Mouse (Mus musculus) neural tube, embryonic 11.5 days (tissue): Measurements from ENCODE around the gene Wbp11. TPM values are rescaled to one million over a fixed set of nuclear protein-coding genes. Genes with fewer than 3 reads are reported as not detected.

Experiments used
- ATAC-seq: fragments of 200-750 bp; cut with Nextera tagmentation; 2 replicates; pipeline ENCODE4 v1.8.0; 2017; ENCODE audit warnings: moderate number of reproducible peaks, mild to moderate bottlenecking, moderate TSS enrichment, moderate library complexity; ENCODE audit not compliant: insufficient read depth, low FRiP score, low TSS enrichment
- DNase-seq: peaks from one replicate; pipeline ENCODE4 v3.0.0-alpha.2; 2015; ENCODE audit warnings: low spot score
- H3K27ac ChIP-seq: fragments of 300-500 bp; sonication (generic); 2 replicates; pipeline ENCODE4 v1.5.1; 2014; ENCODE audit warnings: low read depth, mild to moderate bottlenecking, low read length
- H3K27me3 ChIP-seq: fragments of 300-500 bp; sonication (generic); 2 replicates; pipeline ENCODE4 v1.6.1; 2014; ENCODE audit warnings: mild to moderate bottlenecking, low read length, mixed read lengths; ENCODE audit not compliant: control insufficient read depth, insufficient read depth
- H3K36me3 ChIP-seq: fragments of 300-500 bp; sonication (generic); 2 replicates; pipeline ENCODE4 v1.6.1; 2014; ENCODE audit warnings: mild to moderate bottlenecking, low read length, moderate library complexity, mixed read lengths; ENCODE audit not compliant: control insufficient read depth, insufficient read depth
- H3K4me1 ChIP-seq: fragments of 300-500 bp; sonication (generic); 2 replicates; pipeline ENCODE4 v1.6.1; 2014; ENCODE audit warnings: low read length, mixed read lengths; ENCODE audit not compliant: control insufficient read depth, insufficient read depth
- H3K4me2 ChIP-seq: fragments of 300-500 bp; sonication (generic); 2 replicates; pipeline ENCODE4 v1.6.1; 2014; ENCODE audit warnings: low read depth, mild to moderate bottlenecking, moderate library complexity
- H3K4me3 ChIP-seq: fragments of 300-500 bp; sonication (generic); 2 replicates; pipeline ENCODE4 v1.5.1; 2014; ENCODE audit warnings: low read depth, low read length
- H3K9ac ChIP-seq: fragments of 300-500 bp; sonication (generic); 2 replicates; pipeline ENCODE4 v1.6.1; 2014; ENCODE audit warnings: mild to moderate bottlenecking, low read length
- H3K9me3 ChIP-seq: fragments of 300-500 bp; sonication (generic); 2 replicates; pipeline ENCODE4 v1.6.1; 2016; ENCODE audit warnings: low read length; ENCODE audit not compliant: control insufficient read depth
- WGBS: fragments of 180-500 bp; shearing (Covaris S2); extraction: QIAGEN DNeasy Blood & Tissue Kit; methylation state at CpG from one replicate; pipeline ENCODE4 v1.1.7; 2014; 5-methylcytosine and 5-hydroxymethylcytosine counted together
- microRNA-seq: library from miRNA; unstranded; fragments of <30 nt; microRNA quantifications from one replicate; pipeline ENCODE4, GENCODE M21; 2016
- polyA plus RNA-seq: library from polyadenylated mRNA; unstranded; fragments of >200 nt; fragmentation: Nextera tagmentation; extraction: Ambion mirVana; gene quantifications from 2 replicates; pipeline ENCODE4 v1.2.1, GENCODE M21; 2014

The Wbp11 gene
- polyA plus RNA-seq, 1 experiment from 2014 or later = 150 TPM

DNA sequence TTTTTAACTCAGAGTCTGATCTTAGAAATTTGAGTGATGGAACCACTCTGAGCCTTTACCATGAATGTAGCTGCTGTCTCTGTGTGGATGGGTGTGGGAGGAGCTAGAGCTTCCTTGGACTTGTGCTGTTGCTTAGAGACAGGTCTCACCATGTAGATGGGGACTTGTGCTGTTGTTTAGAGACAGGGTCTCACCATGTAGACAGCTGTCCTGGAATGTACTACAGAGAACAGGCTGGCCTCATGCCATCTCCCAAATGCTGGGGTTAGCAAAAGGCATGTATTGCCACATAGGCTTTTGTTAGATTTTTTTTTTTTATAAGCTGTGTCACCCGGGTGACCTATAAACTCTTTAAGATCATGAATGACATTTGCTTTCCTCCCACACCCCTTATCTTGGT, 64.1 kb downstream of the Wbp11 start:
- ATAC-seq (no peak), DNase-seq (no peak)
- 93% methylated on average over 1 of the region's 1 CpGs for WGBS
- Histone ChIP-seq H3K9ac (no peak overlapping the region), H3K9me3 (no peaks in the 10 kb centered on the region), H3K36me3 (no peaks in the 10 kb centered on the region), H3K4me3 (no peak overlapping the region), H3K27ac (no peak overlapping the region), H3K4me1 (no peaks in the 10 kb centered on the region), H3K27me3 (no peaks in the 10 kb centered on the region), H3K4me2 (no peak overlapping the region)

Small RNA genes within 50 kb of the gene (microRNA-seq; reads per million reads assigned to microRNA genes)
- not detected for gene Gm44364

Other genes starting within 250 kb of the Wbp11 start
- gene Plbd1, start 166.3 kb downstream of the Wbp11 start, polyA plus RNA-seq = 2.0 and 2.2 TPM in 2 replicates
- gene Gucy2c, start 46.5 kb downstream of the Wbp11 start, polyA plus RNA-seq = 0.30 and 0.40 TPM in 2 replicates
- gene Hist4h4, start 23.8 kb downstream of the Wbp11 start, polyA plus RNA-seq = 0.61 and 1.0 TPM in 2 replicates
- 81.5 and 88.1 TPM in 2 replicates for gene H2afj, start 20.0 kb downstream of the Wbp11 start, polyA plus RNA-seq
- 0.94 and 1.3 TPM in 2 replicates for gene BC049715, start 607 bp downstream of the Wbp11 start, polyA plus RNA-seq
- gene Smco3, start 7.2 kb upstream of the Wbp11 start, polyA plus RNA-seq = 0.50 and 1.0 TPM in 2 replicates
- 1.0 and 1.6 TPM in 2 replicates for gene Art4, start 29.5 kb upstream of the Wbp11 start, polyA plus RNA-seq
- 8.3 and 10.3 TPM in 2 replicates for gene Mgp, start 47.6 kb upstream of the Wbp11 start, polyA plus RNA-seq
- gene Erp27, start 93.9 kb upstream of the Wbp11 start, polyA plus RNA-seq = 0.23 and 0.50 TPM in 2 replicates
- gene Pde6h, start 95.6 kb upstream of the Wbp11 start, polyA plus RNA-seq = not detected in 2 replicates
- 27.2 and 29.7 TPM in 2 replicates for gene Arhgdib, start 113.7 kb upstream of the Wbp11 start, polyA plus RNA-seq